Mouse (Mus musculus): Measurements from ENCODE around the gene Gapdhs.
A peak's percentile ranks its signal among the peaks of the same experiment; 100 is the strongest.
"Not testable (repeated sequence)": the region's sequence is repeated elsewhere in the genome, so short reads cannot be mapped to it uniquely, and the experiment has no call there.

Gapdhs gene

GRCm38 (mm10) chr7:30744022-30744598 is 629 bp upstream of the Gapdhs start:
- ATAC-seq (ENCODE audit: low TSS enrichment), result no peak

- not testable (repeated sequence) for ATAC-seq (ENCODE audit: low TSS enrichment)
Observed at GRCm38 (mm10) chr7:30742570-30742969, 911 bp downstream of the Gapdhs start.

GRCm38 (mm10) chr7:30736211-30736610 is 7.3 kb downstream of the Gapdhs start:
- ATAC-seq (ENCODE audit: low TSS enrichment), result no peak

GRCm38 (mm10) chr7:30730064-30730722 is 13.3 kb downstream of the Gapdhs start:
- ATAC-seq (ENCODE audit: low TSS enrichment), result not testable (repeated sequence)

- ATAC-seq (ENCODE audit: low TSS enrichment), result peak; percentile 94
Observed at GRCm38 (mm10) chr7:30729396-30730063, 14.0 kb downstream of the Gapdhs start, which contains the start of gene Tmem147. Gene Tmem147 (minus strand): TSS chr7:30729540.

- peak; percentile 26; the same call in 1 of the 2 replicates for ATAC-seq (ENCODE audit: low TSS enrichment)
Observed at GRCm38 (mm10) chr7:30728739-30729395, 14.6 kb downstream of the Gapdhs start.

GRCm38 (mm10) chr7:30728214-30728613 is 15.3 kb downstream of the Gapdhs start:
- ATAC-seq (ENCODE audit: low TSS enrichment), result no peak

GRCm38 (mm10) chr7:30723274-30723953 is 20.1 kb downstream of the Gapdhs start:
- ATAC-seq (ENCODE audit: low TSS enrichment), result no peak

- ATAC-seq (ENCODE audit: low TSS enrichment), result no peak
Observed at GRCm38 (mm10) chr7:30721286-30721685, 22.2 kb downstream of the Gapdhs start.

GRCm38 (mm10) chr7:30719669-30720068 is 23.8 kb downstream of the Gapdhs start:
- ATAC-seq (ENCODE audit: low TSS enrichment), result no peak

GRCm38 (mm10) chr7:30717716-30718046 is 25.8 kb downstream of the Gapdhs start:
- ATAC-seq (ENCODE audit: low TSS enrichment), result no peak

GRCm38 (mm10) chr7:30717006-30717715 is 26.3 kb downstream of the Gapdhs start:
- ATAC-seq (ENCODE audit: low TSS enrichment), result peak; percentile 34; the same call in 1 of the 2 replicates

- ATAC-seq (ENCODE audit: low TSS enrichment), result no peak
Observed at GRCm38 (mm10) chr7:30711942-30712341, 31.5 kb downstream of the Gapdhs start, which contains the start of gene Atp4a. Gene Atp4a (plus strand): TSS chr7:30712209.

- no peak for ATAC-seq (ENCODE audit: low TSS enrichment)
Observed at GRCm38 (mm10) chr7:30707441-30707840, 36.0 kb downstream of the Gapdhs start.

GRCm38 (mm10) chr7:30706214-30706882 is 37.1 kb downstream of the Gapdhs start:
- no peak for ATAC-seq (ENCODE audit: low TSS enrichment)

GRCm38 (mm10) chr7:30698589-30698988 is 44.9 kb downstream of the Gapdhs start, which contains the start of gene 2200002J24Rik:
Gene 2200002J24Rik (plus strand): TSS chr7:30698926.
- ATAC-seq (ENCODE audit: low TSS enrichment), result no peak

GRCm38 (mm10) chr7:30698101-30698500 is 45.4 kb downstream of the Gapdhs start:
- ATAC-seq (ENCODE audit: low TSS enrichment), result no peak

- ATAC-seq (ENCODE audit: low TSS enrichment), result peak; percentile 52; the same call in 1 of the 2 replicates
Observed at GRCm38 (mm10) chr7:30688325-30688724, 55.2 kb downstream of the Gapdhs start.

- no peak for ATAC-seq (ENCODE audit: low TSS enrichment)
Observed at GRCm38 (mm10) chr7:30683425-30683824, 60.1 kb downstream of the Gapdhs start.

- ATAC-seq (ENCODE audit: low TSS enrichment), result no peak
Observed at GRCm38 (mm10) chr7:30681897-30682296, 61.6 kb downstream of the Gapdhs start.
